Mouse (Mus musculus): ENCODE measurements around the gene Vav3. TPM values are rescaled to one million over a fixed set of nuclear protein-coding genes. Genes with fewer than 3 reads are reported as not detected.

The Vav3 gene
- total RNA-seq, 2 experiments from 2014 or later: 4.2 to 9.0 TPM

DNA sequence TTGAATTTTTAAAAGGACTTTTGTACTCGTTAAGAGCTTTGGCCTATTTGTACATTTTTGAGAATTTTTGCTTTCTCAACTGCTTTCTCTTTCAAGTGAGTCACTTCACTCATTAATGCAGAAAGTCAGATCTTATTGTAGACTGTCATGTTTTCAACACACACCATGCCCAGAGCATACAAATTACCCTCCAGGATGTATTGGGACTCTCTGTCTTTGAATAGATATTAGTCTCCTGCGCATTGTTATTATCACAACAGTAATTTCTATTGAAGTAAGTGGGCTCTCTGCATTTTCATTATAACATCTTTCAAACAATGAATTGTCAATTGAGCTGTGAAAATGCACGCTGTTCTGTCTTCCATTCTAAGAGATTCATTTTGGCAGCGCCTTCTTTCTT lies 295.6 kb downstream of the Vav3 start:
- intact Hi-C loops (cut with DNase I): no loop called here
- DNase-seq (ENCODE audit: low spot score in 2 of 2): no peak

DNA sequence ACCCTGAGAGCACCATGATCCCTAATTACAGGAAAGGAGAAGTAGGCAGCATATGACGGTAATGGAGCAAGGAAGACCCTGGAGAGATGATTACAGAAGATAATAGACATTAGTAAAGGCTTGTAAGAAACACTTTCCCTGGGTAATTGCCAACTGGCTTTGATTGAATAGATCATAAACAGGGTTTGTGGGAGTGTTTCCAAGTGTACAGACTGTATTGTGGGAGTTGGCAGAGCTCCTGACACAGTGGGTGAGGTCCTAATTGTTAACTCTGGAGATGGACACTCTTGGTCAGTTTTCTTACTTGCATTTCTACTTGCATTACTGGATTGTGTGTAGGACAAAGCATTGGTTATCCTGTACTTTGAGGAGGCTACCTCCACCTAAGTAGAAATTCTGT lies 298.9 kb downstream of the Vav3 start:
- no peak for DNase-seq (ENCODE audit: low spot score in 2 of 2)
- intact Hi-C loops (cut with DNase I): no loop called here

DNA sequence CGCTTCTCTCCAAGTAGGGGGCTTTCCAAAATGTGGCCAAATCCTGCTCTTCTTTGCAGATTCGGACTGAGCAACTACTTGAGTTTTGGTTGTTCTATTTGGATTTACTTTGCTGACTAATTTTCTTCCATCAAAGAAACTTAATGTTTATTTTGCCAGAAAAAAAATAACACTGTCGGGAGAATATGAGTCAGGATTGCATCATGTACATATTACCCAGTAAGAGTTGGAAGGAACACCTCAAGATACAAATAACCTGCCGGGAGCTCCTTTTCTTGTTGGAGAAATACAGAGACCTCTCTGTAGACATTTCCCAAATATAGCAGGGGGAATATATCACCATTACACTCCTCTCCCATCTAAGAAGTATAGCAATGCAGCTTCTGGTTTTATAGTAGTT lies 300.3 kb downstream of the Vav3 start:
- intact Hi-C loops (cut with DNase I): no loop called here
- no peak for DNase-seq (ENCODE audit: low spot score in 2 of 2)

DNA sequence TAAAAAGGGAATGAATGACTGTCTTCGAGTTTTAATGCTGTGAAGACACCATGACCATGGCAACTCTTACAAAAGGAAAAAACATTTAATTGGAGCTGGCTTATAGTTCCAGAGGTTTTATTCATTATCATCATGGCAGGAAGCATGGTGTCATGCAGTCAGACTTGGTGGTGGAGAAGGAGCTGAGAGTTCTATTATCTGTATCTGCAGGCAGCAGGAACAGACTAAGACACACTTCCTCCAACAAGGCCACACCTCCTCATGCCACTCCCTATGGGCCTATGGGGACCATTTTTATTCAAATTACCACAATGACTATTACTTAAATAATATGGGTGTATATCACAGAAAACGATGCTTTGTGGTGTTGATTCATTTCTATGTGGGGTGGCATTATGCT lies 307.8 kb downstream of the Vav3 start:
- no peak for DNase-seq (ENCODE audit: low spot score in 2 of 2)
- intact Hi-C loops (cut with DNase I): no loop called here

DNA sequence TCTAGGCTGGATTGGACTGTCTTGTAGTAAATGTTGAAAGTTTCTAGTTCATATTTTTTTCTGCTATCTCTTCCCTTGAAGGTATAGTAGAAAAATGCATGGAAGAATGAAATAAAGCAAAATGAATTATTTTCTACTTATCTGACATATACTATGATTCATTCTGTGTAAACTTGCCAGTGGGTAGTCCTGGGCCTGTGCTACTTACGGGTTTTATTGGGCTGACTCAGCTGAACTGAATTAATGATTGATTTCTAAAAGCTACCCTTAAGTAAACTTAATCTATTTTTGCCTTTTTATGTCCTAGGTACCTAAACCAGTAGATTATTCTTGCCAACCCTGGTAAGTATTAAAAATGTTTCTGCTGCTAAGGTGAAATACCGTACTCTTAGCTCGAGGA lies 311.0 kb downstream of the Vav3 start:
- no peak for DNase-seq (ENCODE audit: low spot score in 2 of 2)
- intact Hi-C loops (cut with DNase I): no loop called here

DNA sequence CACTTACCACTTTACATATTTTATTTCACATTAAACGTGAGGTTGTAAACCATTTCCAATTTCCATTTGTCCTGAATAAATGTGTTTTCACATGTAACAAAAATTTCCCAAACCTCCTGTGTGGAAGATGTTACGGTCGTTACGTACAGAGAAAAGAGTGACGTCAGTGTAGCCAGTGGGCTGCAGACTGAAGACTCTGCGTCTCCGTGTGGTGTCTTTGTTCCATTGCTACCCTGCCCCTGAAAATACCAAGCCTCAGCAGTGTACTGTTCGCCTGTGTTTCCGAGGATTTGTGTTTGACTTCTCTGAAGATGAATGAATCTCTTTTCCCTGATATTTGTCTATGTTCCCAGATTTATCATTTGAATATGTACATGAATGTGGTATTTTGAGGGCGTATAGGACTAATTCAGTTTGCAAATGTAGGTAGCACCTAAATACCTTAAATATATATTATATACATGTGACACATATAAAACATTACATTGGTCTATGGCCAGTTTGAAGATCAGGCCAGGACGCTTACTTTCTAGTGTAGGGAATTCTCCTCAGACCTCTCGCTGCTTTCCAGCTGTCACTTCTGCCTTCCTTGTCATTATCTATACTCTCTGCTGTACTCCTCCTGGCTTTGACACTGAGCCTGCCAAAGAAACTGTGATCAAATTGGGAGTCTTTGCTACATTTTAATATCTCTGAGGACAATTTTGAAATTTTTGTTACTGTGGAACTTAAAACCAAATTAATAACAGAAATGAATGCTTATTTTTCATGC lies 312.6 kb downstream of the Vav3 start:
- intact Hi-C loops (cut with DNase I): no loop called here
- no peak for DNase-seq (ENCODE audit: low spot score in 2 of 2)

DNA sequence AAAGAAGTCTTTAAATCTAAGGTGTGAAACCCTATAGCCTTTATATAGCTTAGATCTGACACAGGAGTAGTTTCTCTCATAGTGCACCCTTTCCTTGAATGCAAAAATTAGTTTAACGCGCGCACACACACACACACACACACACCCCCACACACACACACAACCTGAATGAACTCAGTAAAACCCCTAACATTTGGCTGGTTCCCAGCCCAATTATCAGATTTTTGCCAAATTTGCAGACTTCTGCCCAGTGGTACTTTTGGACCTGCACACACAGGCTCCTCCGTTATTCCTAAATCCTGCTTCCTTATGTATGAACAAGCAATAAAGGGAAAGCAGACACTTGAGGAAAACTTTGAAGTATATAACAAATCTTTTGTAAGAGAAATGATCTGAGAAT lies 313.9 kb downstream of the Vav3 start:
- DNase-seq (ENCODE audit: low spot score in 2 of 2): no peak
- intact Hi-C loops (cut with DNase I): no loop called here

DNA sequence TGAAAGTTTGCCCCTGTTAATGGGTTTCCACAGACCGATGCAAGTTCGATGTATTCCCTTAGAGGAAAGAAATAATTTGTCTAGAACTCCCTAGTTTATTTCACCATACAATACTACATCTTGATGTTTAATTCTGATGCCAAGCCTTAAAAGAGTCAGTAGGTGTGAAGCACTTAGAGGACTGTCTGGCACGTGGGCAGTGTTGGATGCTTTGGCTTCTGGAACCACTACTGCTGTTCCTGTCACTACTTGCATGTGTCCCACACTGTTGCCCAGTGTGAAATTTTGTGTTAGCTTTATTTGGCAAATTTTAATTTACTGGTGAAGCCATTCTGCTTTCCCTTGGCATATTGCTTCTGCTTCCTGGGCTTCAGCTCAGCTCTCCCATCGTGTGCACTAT lies 331.3 kb downstream of the Vav3 start:
- peak in 1 of 2 experiments; percentile 26 for DNase-seq (ENCODE audit: low spot score in 2 of 2)
- intact Hi-C loops (cut with DNase I): no loop called here

DNA sequence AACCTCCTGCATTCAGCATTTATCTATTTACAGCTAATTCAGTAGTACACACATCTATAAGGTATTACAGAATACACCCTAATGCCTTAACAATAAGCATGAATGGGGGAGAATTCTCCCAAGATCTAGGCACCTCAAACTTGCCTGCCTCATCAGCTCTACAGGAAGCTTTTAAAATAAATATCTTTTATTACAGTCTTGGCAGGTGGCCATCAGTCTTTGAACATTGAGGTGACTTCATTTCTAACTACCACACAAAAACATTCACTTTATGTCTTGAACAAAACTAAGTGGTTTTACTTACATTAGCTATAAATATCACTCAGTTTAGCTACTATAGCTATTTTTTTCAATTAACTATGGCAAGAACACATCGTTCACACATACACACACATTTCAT lies 332.5 kb downstream of the Vav3 start:
- no peak for DNase-seq (ENCODE audit: low spot score in 2 of 2)
- intact Hi-C loops (cut with DNase I): no loop called here

DNA sequence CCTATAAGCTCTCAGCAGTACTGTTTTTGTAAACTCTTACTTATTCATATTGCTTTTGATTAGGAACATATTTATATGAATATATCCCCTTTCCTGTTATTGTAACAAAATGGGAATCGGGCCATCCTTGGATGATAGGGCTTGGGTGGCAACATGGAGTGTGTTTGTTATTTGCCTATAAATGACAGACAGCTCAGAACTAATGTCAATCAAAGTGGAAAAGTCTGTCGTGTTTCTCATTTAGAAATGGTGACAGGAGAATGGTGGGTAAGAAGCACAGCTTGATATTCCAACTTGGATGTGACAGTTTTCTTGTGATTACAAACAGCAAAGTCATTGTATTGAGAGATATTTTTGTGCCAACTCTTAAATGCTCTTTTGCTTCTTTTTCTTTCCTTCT lies 339.8 kb downstream of the Vav3 start:
- no peak for DNase-seq (ENCODE audit: low spot score in 2 of 2)
- intact Hi-C loops (cut with DNase I): no loop called here

DNA sequence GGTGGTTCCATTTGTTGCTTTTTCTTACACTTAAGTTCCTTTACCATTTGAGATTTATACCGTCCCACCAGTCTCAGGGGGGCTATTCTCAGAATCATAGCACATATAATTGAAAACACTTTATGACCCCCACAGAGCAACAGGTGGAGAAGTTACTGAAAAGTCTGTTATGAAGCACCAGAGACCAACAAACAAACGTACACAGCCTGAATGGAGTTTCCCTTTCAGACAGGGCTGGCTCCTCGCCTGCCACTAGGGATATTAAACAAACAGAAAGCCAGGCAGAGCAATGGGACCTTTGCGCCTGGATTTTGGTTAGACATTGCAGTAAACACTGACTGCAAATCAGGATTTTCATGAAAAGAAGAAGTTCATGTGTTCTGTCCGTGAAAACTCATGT lies 341.4 kb downstream of the Vav3 start:
- intact Hi-C loops (cut with DNase I): no loop called here
- no peak for DNase-seq (ENCODE audit: low spot score in 2 of 2)

DNA sequence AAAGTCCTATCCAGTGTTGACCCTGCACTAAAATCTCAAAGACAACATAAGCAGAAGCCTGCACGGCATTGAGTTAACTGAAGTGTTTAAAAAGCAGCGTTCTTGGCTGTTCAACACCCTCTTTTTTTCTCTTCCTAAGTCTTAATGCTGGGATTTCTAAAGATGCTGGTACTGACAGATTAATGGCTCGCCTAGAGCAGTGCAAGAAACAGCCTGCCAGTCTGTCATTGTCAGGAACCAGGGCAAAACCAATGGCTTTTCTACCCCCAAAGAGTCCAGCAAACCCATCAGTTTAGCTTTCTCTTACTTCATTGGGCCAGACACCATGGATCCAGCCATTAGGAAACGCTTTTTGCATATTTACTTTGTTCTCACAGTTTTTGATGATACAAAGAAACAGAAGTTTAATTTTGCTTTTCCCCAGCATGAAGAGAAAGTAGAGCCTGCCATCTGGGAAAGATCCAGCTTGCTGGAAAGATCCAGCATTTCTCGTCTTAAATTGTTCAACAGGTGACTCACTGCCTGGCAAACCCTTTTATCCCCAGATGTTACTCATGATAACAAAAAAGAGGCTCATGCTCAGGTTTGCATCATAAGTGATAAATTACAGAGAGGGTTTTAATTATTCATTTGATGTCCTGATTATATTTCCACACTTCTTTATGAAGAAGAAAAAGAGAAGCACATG lies 343.3 kb downstream of the Vav3 start:
- intact Hi-C loops (cut with DNase I): no loop called here
- DNase-seq (ENCODE audit: low spot score in 2 of 2): no peak

DNA sequence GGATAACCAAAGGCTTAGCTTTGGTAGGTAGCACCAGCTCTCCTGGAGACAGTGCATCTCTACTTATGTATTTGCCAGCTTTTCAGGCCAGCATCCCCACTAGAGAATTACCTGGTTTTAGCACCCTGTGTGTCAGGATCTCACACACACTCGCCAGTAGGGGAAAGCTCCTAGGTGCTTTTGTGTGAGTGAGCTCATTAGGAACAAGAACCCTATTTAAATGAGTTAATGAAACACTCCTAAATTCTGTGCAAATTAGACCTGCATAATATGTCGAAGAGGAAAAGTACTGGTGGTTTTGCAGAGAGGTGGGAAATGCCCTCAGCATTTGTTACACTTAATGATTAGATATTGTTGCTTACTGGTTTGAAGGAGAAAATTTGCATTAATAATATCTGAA lies 350.1 kb downstream of the Vav3 start:
- intact Hi-C loops (cut with DNase I): no loop called here
- DNase-seq (ENCODE audit: low spot score in 2 of 2): no peak

DNA sequence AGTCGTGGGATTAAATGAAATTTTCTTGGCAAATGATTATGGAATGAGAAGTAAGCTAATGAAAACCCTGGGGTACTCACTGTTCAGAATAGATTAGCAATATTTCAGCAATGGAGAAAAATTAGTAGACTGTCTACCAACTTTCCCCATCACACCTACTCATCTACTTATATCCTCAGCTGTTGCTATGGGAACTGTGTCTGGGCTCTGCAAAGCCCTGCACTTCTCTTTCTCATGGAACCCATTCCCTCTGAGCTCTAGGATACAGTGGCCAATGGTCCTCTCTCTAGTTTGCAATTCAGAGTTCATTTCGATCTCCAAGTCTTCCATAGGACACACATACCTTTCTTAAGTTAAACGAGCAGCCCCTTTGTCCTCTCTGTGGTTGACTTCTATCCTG lies 352.2 kb downstream of the Vav3 start:
- DNase-seq (ENCODE audit: low spot score in 2 of 2): no peak
- intact Hi-C loops (cut with DNase I): no loop called here

DNA sequence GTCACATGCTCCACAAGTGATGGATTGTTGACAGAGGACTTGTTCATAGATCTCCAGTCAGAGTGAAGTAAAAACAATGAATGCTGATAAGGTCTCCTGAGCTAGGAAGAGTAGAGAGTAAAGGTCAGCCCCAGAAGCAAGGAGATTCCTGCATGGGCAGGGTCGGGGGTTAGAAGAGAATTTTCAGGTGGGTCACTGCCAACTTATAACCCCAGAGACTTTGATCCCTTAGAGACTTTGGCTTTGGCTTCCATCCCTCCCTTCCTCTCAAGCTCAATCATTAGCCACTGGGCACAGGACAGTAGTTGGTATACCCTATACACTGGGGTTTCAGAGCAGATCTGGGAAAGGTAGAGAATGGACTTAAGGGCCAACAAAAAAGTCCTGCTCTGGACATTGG lies 360.8 kb downstream of the Vav3 start:
- DNase-seq (ENCODE audit: low spot score in 2 of 2): no peak
- intact Hi-C loops (cut with DNase I): no loop called here

DNA sequence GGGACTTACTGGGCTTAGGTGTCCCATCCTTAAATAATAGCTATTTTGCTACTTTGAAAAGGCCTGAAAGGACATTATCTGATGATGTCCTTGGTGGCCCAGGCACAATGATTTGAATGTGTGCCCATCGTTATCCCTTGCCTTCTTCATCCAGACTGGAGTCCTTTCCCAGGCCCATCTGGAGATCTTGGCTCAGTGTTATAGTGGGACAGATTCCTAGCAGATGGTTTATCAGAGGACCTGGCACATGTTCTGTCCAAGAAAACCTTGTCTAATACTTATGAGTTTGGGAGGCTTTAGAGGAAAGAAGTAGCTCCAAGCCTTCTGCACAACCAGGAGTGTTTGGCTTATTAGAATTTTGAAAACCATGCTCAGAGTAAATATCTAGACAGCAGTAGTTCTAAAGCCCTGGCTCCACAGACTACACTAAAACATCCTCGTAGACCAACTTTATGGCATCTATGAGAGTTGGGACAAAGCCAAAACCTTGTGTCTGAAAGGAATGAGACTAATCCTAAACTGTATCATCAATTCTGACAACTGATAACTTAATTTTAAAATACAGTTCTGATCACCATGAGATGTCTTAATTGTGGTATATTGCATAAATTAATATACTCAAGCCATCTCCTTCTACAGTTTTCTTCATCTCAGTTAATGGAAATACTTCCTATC lies 367.5 kb downstream of the Vav3 start:
- intact Hi-C loops (cut with DNase I): no loop called here
- DNase-seq (ENCODE audit: low spot score in 2 of 2): no peak

DNA sequence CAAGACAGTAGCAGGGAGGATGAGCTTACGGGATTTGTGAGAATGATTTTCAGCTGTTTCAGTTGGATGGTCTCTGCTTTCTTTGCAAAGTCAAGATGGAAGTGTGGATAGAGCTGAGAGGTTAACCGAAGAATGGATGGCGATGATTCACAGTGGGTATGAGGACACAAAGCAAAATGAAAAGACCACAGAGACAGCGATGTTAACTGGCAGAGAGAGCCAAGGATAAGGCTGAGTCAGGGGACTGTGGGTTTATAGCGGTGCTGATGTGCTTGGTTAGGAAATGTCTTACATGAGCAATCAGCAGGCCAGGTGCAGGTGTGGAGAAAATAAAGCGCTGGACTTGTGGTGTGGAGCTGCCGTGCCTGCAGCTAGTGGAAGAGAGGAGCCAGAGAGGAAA lies 371.3 kb downstream of the Vav3 start:
- no peak for DNase-seq (ENCODE audit: low spot score in 2 of 2)
- intact Hi-C loops (cut with DNase I): no loop called here

DNA sequence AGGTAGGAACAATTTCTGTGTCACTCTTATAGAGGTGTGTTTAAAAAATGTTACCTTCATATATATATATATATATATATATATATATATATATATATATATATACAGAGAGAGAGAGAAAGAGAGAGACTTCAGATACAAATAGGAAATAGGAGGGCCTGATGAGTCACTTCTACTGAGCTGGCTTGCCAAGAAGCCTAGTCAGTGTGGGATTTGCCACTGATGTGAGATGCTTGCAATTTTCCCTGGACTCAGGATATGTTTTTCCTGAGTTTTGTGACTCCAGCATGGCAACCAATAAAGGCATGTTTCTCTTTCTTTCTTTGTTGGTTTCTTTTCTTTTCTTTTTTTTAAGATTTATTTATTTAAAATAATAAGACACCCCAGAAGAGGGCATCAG lies 374.0 kb downstream of the Vav3 start:
- DNase-seq (ENCODE audit: low spot score in 2 of 2): no peak

DNA sequence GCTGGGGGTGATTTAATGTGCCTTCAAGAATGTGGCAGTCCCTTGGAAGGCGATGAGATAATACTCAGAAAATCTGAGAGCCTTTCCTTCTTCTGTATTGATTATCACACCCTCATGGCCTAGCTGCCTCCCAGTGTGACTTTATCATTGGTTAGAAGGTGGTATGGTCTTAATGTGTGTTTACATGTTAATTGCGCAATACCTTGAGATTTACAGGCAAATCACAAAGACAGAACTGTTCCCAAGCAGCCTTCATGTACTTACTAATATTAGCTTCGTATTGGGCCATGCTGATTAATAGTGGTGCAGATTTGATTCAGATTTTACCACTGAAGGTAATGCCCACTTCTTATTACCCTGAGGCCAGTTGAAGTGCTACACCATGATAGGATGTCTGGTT lies 381.3 kb downstream of the Vav3 start:
- intact Hi-C loops (cut with DNase I): no loop called here
- DNase-seq (ENCODE audit: low spot score in 2 of 2): no peak

More for the DNA sequence above, 374.0 kb downstream of the Vav3 start:
- intact Hi-C loops (cut with DNase I): no loop called here

DNA sequence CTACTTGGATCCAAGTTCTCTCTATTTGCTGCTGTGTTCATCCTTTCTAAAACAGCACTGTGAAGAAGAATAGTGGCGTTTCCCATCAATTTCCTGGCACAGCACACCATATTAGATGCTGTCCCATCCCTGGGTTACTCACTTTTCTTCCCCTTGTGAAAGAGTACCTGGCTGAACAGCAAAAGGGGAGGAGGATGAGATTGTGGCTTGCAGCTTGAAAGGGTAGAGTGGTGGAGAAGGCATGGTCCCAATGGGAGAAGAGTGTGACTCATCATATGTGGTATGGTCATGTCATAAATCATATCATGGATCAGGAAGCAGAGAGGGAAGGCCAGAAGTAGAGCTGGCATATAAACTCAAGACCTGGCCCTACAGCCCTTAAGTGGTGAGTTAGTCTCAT lies 386.3 kb downstream of the Vav3 start:
- intact Hi-C loops (cut with DNase I): no loop called here
- DNase-seq (ENCODE audit: low spot score in 2 of 2): no peak

All from left cerebral cortex, postnatal 36 days (tissue).